Mouse (Mus musculus) liver, embryonic 13.5 days (tissue): ENCODE data around the gene Tacc2. TPM values are rescaled to one million over a fixed set of nuclear protein-coding genes. Genes with fewer than 3 reads are reported as not detected.

Experiments
- ATAC-seq: fragments of 200-750 bp; cut with Nextera tagmentation; 2 replicates; pipeline ENCODE4 v1.8.0; 2017; ENCODE audit warnings: low read depth, mild to moderate bottlenecking, moderate number of reproducible peaks, moderate library complexity
- DNase-seq: peaks from one replicate; pipeline ENCODE4 v3.0.0; 2022
- H3K27ac ChIP-seq: fragments of 300-500 bp; sonication (generic); 2 replicates; pipeline ENCODE4 v1.5.1; 2015; ENCODE audit warnings: moderate library complexity, mild to moderate bottlenecking, inconsistent platforms
- H3K27me3 ChIP-seq: fragments of 300-500 bp; sonication (generic); 2 replicates; pipeline ENCODE4 v1.6.1; 2015; ENCODE audit warnings: mild to moderate bottlenecking, inconsistent platforms
- H3K36me3 ChIP-seq: fragments of 300-500 bp; sonication (generic); 2 replicates; pipeline ENCODE4 v1.6.1; 2015; ENCODE audit warnings: mild to moderate bottlenecking, inconsistent platforms
- H3K4me1 ChIP-seq: fragments of 300-500 bp; sonication (generic); replicated peaks from 2 replicates; pipeline ENCODE4 v1.6.1; 2015; ENCODE audit warnings: inconsistent platforms
- H3K4me2 ChIP-seq: fragments of 300-500 bp; sonication (generic); 2 replicates; pipeline ENCODE4 v1.6.1; 2015; ENCODE audit warnings: inconsistent platforms, mild to moderate bottlenecking, moderate library complexity
- H3K4me3 ChIP-seq: fragments of 300-500 bp; sonication (generic); replicated peaks from 2 replicates; pipeline ENCODE4 v1.5.1; 2015; ENCODE audit warnings: mild to moderate bottlenecking, inconsistent platforms
- H3K9ac ChIP-seq: fragments of 300-500 bp; sonication (generic); 2 replicates; pipeline ENCODE4 v1.6.1; 2015; ENCODE audit warnings: mild to moderate bottlenecking, inconsistent platforms
- H3K9me3 ChIP-seq: fragments of 300-500 bp; sonication (generic); replicated peaks from 2 replicates; pipeline ENCODE4 v1.6.1; 2016; ENCODE audit warnings: inconsistent platforms
- WGBS: fragments of 180-500 bp; shearing (Covaris S2); methylation state at CpG from one replicate; pipeline ENCODE4 v1.1.7; 2015; ENCODE audit not compliant: insufficient replicate concordance; 5-methylcytosine and 5-hydroxymethylcytosine counted together
- polyA plus RNA-seq: library from polyadenylated mRNA; unstranded; fragments of >200 nt; fragmentation: Nextera tagmentation; extraction: Ambion mirVana; gene quantifications from 2 replicates; pipeline ENCODE4 v1.2.1, GENCODE M21; 2015

The Tacc2 gene
- polyA plus RNA-seq, 1 experiment from 2014 or later: 2.3 TPM

DNA sequence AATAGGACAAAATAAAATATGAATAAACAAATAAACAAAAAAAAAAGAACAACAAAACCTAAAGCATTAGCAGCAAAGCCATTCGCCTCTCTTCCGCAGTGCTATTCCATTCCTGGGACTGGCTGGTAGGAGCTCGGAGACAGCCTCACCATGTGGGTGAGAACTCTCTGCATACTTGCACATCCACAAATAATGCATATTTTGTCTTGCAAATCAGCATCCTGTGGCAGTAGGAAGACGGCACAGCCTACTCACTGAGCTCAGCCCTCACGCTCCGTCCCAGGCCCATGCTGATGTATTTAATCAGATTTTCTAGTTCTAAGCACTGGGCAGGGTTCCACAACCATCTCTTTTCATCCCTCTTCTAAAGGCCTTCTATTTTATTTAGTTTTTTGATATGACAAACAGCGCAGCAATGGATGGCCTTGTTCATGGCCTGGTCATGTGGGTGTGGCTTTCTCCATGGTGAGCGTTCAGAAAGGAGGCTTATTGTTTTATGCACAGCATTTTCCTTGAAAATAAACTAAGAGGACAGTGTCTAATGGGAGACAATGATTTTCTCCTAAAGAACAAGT, 226.1 kb downstream of the Tacc2 start:
- no peaks in the 10 kb centered on the region for H3K9me3 ChIP-seq
- no peaks in the 10 kb centered on the region for H3K27me3 ChIP-seq
- H3K4me1 ChIP-seq: peaks cover 12% of the 10 kb centered on the region
- no peak overlapping the region for H3K4me3 ChIP-seq
- no peak for ATAC-seq
- DNase-seq: no peak
- no peak overlapping the region for H3K9ac ChIP-seq
- H3K27ac ChIP-seq: no peak overlapping the region
- no peaks in the 10 kb centered on the region for H3K36me3 ChIP-seq
- no peak overlapping the region for H3K4me2 ChIP-seq
- WGBS: 78% methylated on average over 8 of the region's 8 CpGs

- Histone ChIP-seq H3K27me3 (no peaks in the 10 kb centered on the region), H3K36me3 (no peaks in the 10 kb centered on the region), H3K4me1 (peaks cover 7% of the 10 kb centered on the region), H3K9me3 (no peaks in the 10 kb centered on the region), H3K9ac (no peak overlapping the region), H3K27ac (no peak overlapping the region), H3K4me2 (no peak overlapping the region), H3K4me3 (no peak overlapping the region)
- ATAC-seq (no peak), DNase-seq (no peak)
- WGBS: 66% methylated on average over 5 of the region's 5 CpGs
Observed at GRCm38 (mm10) chr7:130804991-130805390, 227.8 kb downstream of the Tacc2 start.

DNA sequence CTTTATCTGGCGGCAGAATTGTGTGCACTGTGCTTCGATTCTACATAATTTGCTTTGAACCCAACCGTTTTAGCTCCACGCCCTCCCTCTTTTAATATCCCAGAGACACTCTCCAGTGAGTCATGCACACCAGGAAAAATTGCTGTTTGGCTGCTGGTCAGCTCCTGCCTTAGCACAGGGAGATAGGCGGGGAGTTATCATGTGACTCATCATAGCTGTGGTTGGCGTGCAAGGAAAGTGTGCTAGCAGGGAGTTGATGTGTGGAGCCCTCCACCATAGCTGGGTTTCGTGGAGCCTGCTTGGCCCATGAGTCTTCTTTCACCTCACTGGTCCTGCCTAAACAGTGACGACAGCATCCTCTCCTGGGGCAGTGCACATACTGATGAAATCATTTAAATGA, 230.5 kb downstream of the Tacc2 start:
- ATAC-seq: no peak
- H3K4me2 ChIP-seq: no peak overlapping the region
- DNase-seq: no peak
- 63% methylated on average over 8 of the region's 8 CpGs for WGBS
- no peaks in the 10 kb centered on the region for H3K4me1 ChIP-seq
- no peak overlapping the region for H3K4me3 ChIP-seq
- no peak overlapping the region for H3K9ac ChIP-seq
- no peaks in the 10 kb centered on the region for H3K9me3 ChIP-seq
- no peaks in the 10 kb centered on the region for H3K36me3 ChIP-seq
- no peaks in the 10 kb centered on the region for H3K27me3 ChIP-seq
- H3K27ac ChIP-seq: no peak overlapping the region

DNA sequence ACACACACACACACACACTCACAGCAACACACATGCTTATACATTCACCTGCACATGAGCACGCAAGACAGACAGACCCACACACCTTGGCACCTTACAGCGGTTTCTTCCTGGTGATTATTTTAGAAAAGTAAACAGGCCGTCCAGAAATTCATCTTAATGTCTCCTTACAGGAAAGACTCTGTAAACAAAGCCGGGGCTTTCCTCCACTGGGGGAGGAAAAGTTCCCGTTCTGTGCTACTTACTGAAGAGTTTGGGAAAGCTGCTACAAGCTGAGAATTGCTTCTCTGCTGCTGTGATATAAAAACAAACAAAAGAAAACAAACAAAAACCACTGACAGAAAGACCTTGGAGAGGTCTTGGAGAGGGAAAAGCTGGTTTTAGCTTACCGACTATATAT, 231.5 kb downstream of the Tacc2 start:
- H3K27me3 ChIP-seq: no peaks in the 10 kb centered on the region
- H3K4me2 ChIP-seq: no peak overlapping the region
- no peak for DNase-seq
- no peak for ATAC-seq
- H3K9me3 ChIP-seq: no peaks in the 10 kb centered on the region
- WGBS: 47% methylated on average over 6 of the region's 6 CpGs
- H3K9ac ChIP-seq: no peak overlapping the region
- H3K4me3 ChIP-seq: no peak overlapping the region
- no peaks in the 10 kb centered on the region for H3K36me3 ChIP-seq
- no peak overlapping the region for H3K27ac ChIP-seq
- H3K4me1 ChIP-seq: no peaks in the 10 kb centered on the region

- no peaks in the 10 kb centered on the region for H3K4me1 ChIP-seq
- ATAC-seq: no peak
- H3K27me3 ChIP-seq: no peaks in the 10 kb centered on the region
- H3K9me3 ChIP-seq: no peaks in the 10 kb centered on the region
- WGBS: 65% methylated on average over 4 of the region's 4 CpGs
- H3K4me2 ChIP-seq: no peak overlapping the region
- DNase-seq: no peak
- no peak overlapping the region for H3K27ac ChIP-seq
- no peaks in the 10 kb centered on the region for H3K36me3 ChIP-seq
- H3K4me3 ChIP-seq: no peak overlapping the region
- H3K9ac ChIP-seq: no peak overlapping the region
Observed at GRCm38 (mm10) chr7:130810238-130810637, 233.0 kb downstream of the Tacc2 start.

DNA sequence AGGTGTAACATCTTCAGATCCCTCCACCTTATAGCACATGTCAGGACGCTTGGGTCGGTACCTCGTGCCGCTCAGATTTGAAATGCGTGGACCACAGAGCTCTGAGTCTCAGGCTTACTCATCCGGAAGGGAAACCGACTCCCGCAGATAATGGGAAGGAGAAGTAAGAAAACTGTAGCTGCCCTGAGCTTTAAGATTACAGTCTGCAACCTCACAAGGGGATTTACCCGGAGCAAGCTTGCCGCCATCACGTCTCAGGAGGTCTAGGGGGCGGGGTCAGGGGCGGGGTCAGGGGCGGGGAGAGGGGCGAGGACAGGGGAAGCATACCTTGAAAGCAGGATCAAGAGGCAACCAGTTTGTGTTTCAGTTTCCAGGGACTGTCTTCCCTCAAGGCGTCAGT, 235.2 kb downstream of the Tacc2 start:
- H3K27me3 ChIP-seq: no peaks in the 10 kb centered on the region
- 24% methylated on average over 16 of the region's 16 CpGs for WGBS
- no peaks in the 10 kb centered on the region for H3K4me1 ChIP-seq
- ATAC-seq (no peak), DNase-seq (no peak)
- H3K9ac ChIP-seq: no peak overlapping the region
- H3K27ac ChIP-seq: no peak overlapping the region
- H3K4me2 ChIP-seq: peak overlapping the region; percentile 6; the same call in 1 of the 2 replicates
- H3K36me3 ChIP-seq: no peaks in the 10 kb centered on the region
- H3K9me3 ChIP-seq: no peaks in the 10 kb centered on the region
- no peak overlapping the region for H3K4me3 ChIP-seq

Other genes with a start within 250 kb of the Tacc2 start
- 28.2 and 35.1 TPM in 2 replicates for gene Ate1, start 57.1 kb upstream of the Tacc2 start, polyA plus RNA-seq
- gene Nsmce4a, start 4.3 kb upstream of the Tacc2 start, polyA plus RNA-seq: 115 and 120 TPM in 2 replicates
- gene Btbd16, start 196.6 kb downstream of the Tacc2 start, polyA plus RNA-seq: 0.03 TPM in 1 of 2 replicates, not detected in the other